Mouse (Mus musculus) forebrain, embryonic 11.5 days (tissue): ENCODE results near the gene Atp5g3. TPM values are rescaled to one million over a fixed set of nuclear protein-coding genes. Genes with fewer than 3 reads are reported as not detected.

ENCODE experiments used
- ATAC-seq: fragments of 200-750 bp; cut with Nextera tagmentation; replicated peaks from 2 replicates; pipeline ENCODE4 v1.8.0; 2017; ENCODE audit warnings: moderate TSS enrichment; ENCODE audit not compliant: low FRiP score
- DNase-seq: peaks from one replicate; pipeline ENCODE4 v3.0.0-alpha.2; 2017; ENCODE audit warnings: low spot score
- H3K27ac ChIP-seq: fragments of 300-500 bp; sonication (generic); 2 replicates; pipeline ENCODE4 v1.5.1; 2014; ENCODE audit warnings: low read depth, low read length
- H3K27me3 ChIP-seq: fragments of 300-500 bp; sonication (generic); 2 replicates; pipeline ENCODE4 v1.6.1; 2014; ENCODE audit warnings: mild to moderate bottlenecking, low read length, mixed read lengths; ENCODE audit not compliant: control insufficient read depth, insufficient read depth
- H3K36me3 ChIP-seq: fragments of 300-500 bp; sonication (generic); 2 replicates; pipeline ENCODE4 v1.6.1; 2014; ENCODE audit warnings: mild to moderate bottlenecking, low read length, moderate library complexity, mixed read lengths; ENCODE audit not compliant: control insufficient read depth, insufficient read depth
- H3K4me1 ChIP-seq: fragments of 300-500 bp; sonication (generic); replicated peaks from 2 replicates; pipeline ENCODE4 v1.6.1; 2014; ENCODE audit warnings: low read length, mixed read lengths; ENCODE audit not compliant: control insufficient read depth, insufficient read depth
- H3K4me2 ChIP-seq: fragments of 300-500 bp; sonication (generic); 2 replicates; pipeline ENCODE4 v1.6.1; 2014; ENCODE audit warnings: low read depth, mild to moderate bottlenecking, low read length, moderate library complexity, mixed read lengths; ENCODE audit not compliant: severe bottlenecking
- H3K4me3 ChIP-seq: fragments of 300-500 bp; sonication (generic); 2 replicates; pipeline ENCODE4 v1.5.1; 2014; ENCODE audit warnings: low read depth, low read length
- H3K9ac ChIP-seq: fragments of 300-500 bp; sonication (generic); 2 replicates; pipeline ENCODE4 v1.6.1; 2014; ENCODE audit warnings: low read length
- H3K9me3 ChIP-seq: fragments of 300-500 bp; sonication (generic); 2 replicates; pipeline ENCODE4 v1.6.1; 2016; ENCODE audit warnings: low read length, mixed read lengths; ENCODE audit not compliant: control insufficient read depth
- WGBS: fragments of 180-500 bp; shearing (Covaris S2); extraction: QIAGEN DNeasy Blood & Tissue Kit; methylation state at CpG from one replicate; pipeline ENCODE4 v1.1.7; 2014; 5-methylcytosine and 5-hydroxymethylcytosine counted together
- polyA plus RNA-seq: library from polyadenylated mRNA; unstranded; fragments of >200 nt; fragmentation: Nextera tagmentation; extraction: Ambion mirVana; gene quantifications from 2 replicates; pipeline ENCODE4 v1.2.1, GENCODE M21; 2014

Atp5g3 gene
- polyA plus RNA-seq, 1 experiment from 2014 or later, result 769 TPM

- WGBS, result under 1% methylated on average over 54 of the region's 54 CpGs
- DNase-seq, result no peak
Observed at GRCm38 (mm10) chr2:73891701-73892463, 19.2 kb downstream of the Atp5g3 start.

GRCm38 (mm10) chr2:73885997-73886396, 25.1 kb downstream of the Atp5g3 start:
- H3K4me1 ChIP-seq, result no peaks in the 10 kb centered on the region
- ATAC-seq (no peak), DNase-seq (no peak)
- H3K4me2 ChIP-seq, result no peak overlapping the region
- H3K9ac ChIP-seq, result no peak overlapping the region
- no peak overlapping the region for H3K4me3 ChIP-seq
- no peaks in the 10 kb centered on the region for H3K27me3 ChIP-seq
- 80% methylated on average over 2 of the region's 2 CpGs for WGBS
- H3K27ac ChIP-seq, result no peak overlapping the region
- no peaks in the 10 kb centered on the region; the same call in 1 of the 2 replicates for H3K36me3 ChIP-seq
- no peaks in the 10 kb centered on the region for H3K9me3 ChIP-seq

More at GRCm38 (mm10) chr2:73891701-73892463, 19.2 kb downstream of the Atp5g3 start:
- H3K4me1 ChIP-seq, result no peaks in the 10 kb centered on the region
- H3K27me3 ChIP-seq, result no peaks in the 10 kb centered on the region
- H3K4me3 ChIP-seq, result peak overlapping the region; percentile 73
- peak overlapping the region; percentile 87 for H3K27ac ChIP-seq
- no peaks in the 10 kb centered on the region for H3K9me3 ChIP-seq
- peak overlapping the region; percentile 95 for H3K9ac ChIP-seq
- no peaks in the 10 kb centered on the region; the same call in 1 of the 2 replicates for H3K36me3 ChIP-seq
- ATAC-seq, result peak; percentile 75
- peak overlapping the region; percentile 74 for H3K4me2 ChIP-seq

- ATAC-seq (no peak), DNase-seq (no peak)
- Histone ChIP-seq H3K9me3 (no peaks in the 10 kb centered on the region), H3K27ac (no peak overlapping the region), H3K36me3 (no peaks in the 10 kb centered on the region), H3K27me3 (no peaks in the 10 kb centered on the region), H3K4me1 (no peaks in the 10 kb centered on the region), H3K9ac (no peak overlapping the region), H3K4me2 (no peak overlapping the region), H3K4me3 (no peak overlapping the region)
- 96% methylated on average over 2 of the region's 2 CpGs for WGBS
Observed at GRCm38 (mm10) chr2:73877891-73878290, 33.2 kb downstream of the Atp5g3 start.

GRCm38 (mm10) chr2:73867764-73868487, 43.2 kb downstream of the Atp5g3 start:
- H3K4me2 ChIP-seq, result no peak overlapping the region
- no peak overlapping the region for H3K27ac ChIP-seq
- no peaks in the 10 kb centered on the region for H3K27me3 ChIP-seq
- H3K4me3 ChIP-seq, result no peak overlapping the region
- DNase-seq, result peak; percentile 56
- no peak for ATAC-seq
- no peaks in the 10 kb centered on the region for H3K4me1 ChIP-seq
- no peaks in the 10 kb centered on the region for H3K36me3 ChIP-seq
- no peak overlapping the region for H3K9ac ChIP-seq
- WGBS, result 75% methylated on average over 16 of the region's 16 CpGs
- no peaks in the 10 kb centered on the region for H3K9me3 ChIP-seq

GRCm38 (mm10) chr2:73860046-73860624, 51.0 kb downstream of the Atp5g3 start:
- Histone ChIP-seq H3K27me3 (no peaks in the 10 kb centered on the region), H3K4me1 (no peaks in the 10 kb centered on the region), H3K4me3 (no peak overlapping the region), H3K9ac (no peak overlapping the region), H3K4me2 (no peak overlapping the region), H3K27ac (no peak overlapping the region), H3K36me3 (no peaks in the 10 kb centered on the region), H3K9me3 (no peaks in the 10 kb centered on the region)
- no peak for DNase-seq
- WGBS, result 91% methylated on average over 4 of the region's 4 CpGs
- no peak for ATAC-seq

Other genes starting within 250 kb of the Atp5g3 start
- gene Chn1, start 136.0 kb downstream of the Atp5g3 start, polyA plus RNA-seq, result 62.2 and 63.4 TPM in 2 replicates
- 89.6 and 101 TPM in 2 replicates for gene Atf2, start 18.7 kb downstream of the Atp5g3 start, polyA plus RNA-seq